Mouse (Mus musculus) ES-E14 (cell line): ENCODE measurements around the gene Lgsn. TPM values are rescaled to one million over a fixed set of nuclear protein-coding genes. Genes with fewer than 3 reads are reported as not detected.

ENCODE experiments used
- DNase-seq: peaks from one replicate; pipeline ENCODE4 v3.0.0-alpha.2; 2013; ENCODE audit warnings: low read depth, low spot score
- H3K27ac ChIP-seq: 2 replicates; pipeline ENCODE4 v1.5.1; 2012; ENCODE audit warnings: low read depth, mild to moderate bottlenecking, low read length, moderate library complexity, mixed read lengths; ENCODE audit not compliant: poor library complexity, insufficient read depth, severe bottlenecking
- H3K36me3 ChIP-seq: 2 replicates; pipeline ENCODE4 v1.6.1; 2012; ENCODE audit warnings: mild to moderate bottlenecking, low read length, moderate library complexity, mixed read lengths; ENCODE audit not compliant: control insufficient read depth, poor library complexity, insufficient read depth, severe bottlenecking
- H3K4me1 ChIP-seq, 2 experiments: fragments of 150-350 bp in 1 of 2; sonication (generic) in 1 of 2; 2 replicates each; pipeline ENCODE4 v1.6.1; 2012; ENCODE audit warnings: low read length in 2 of 2, mild to moderate bottlenecking in 1 of 2, mixed read lengths in 1 of 2; ENCODE audit not compliant: control insufficient read depth in 2 of 2, insufficient read depth in 2 of 2, poor library complexity in 1 of 2
- H3K4me3 ChIP-seq, 2 experiments: fragments of 150-350 bp in 1 of 2; sonication (generic) in 1 of 2; 2 replicates each; pipeline ENCODE4 v1.5.1; 2012; ENCODE audit warnings: low read length in 2 of 2, low read depth in 1 of 2, mild to moderate bottlenecking in 1 of 2, mixed read lengths in 1 of 2; ENCODE audit not compliant: insufficient read depth in 1 of 2, poor library complexity in 1 of 2, severe bottlenecking in 1 of 2
- H3K9ac ChIP-seq: 2 replicates; pipeline ENCODE4 v1.6.1; 2012; ENCODE audit warnings: low read depth, mild to moderate bottlenecking, low read length, mixed read lengths; ENCODE audit not compliant: poor library complexity, insufficient read depth, severe bottlenecking
- H3K9me3 ChIP-seq: fragments of 150-350 bp; sonication (generic); 2 replicates; pipeline ENCODE4 v1.6.1; 2012; ENCODE audit warnings: low read depth, mild to moderate bottlenecking, low read length; ENCODE audit not compliant: control insufficient read depth, insufficient read depth
- CHD2 ChIP-seq: IDR thresholded peaks from 2 replicates; pipeline ENCODE4 v1.6.1; 2014; ENCODE audit warnings: mild to moderate bottlenecking, low read depth, low read length, inconsistent platforms
- HCFC1 ChIP-seq: IDR thresholded peaks from 2 replicates; pipeline ENCODE4 v1.6.1; 2012; ENCODE audit warnings: low read length, inconsistent platforms, borderline replicate concordance; ENCODE audit not compliant: insufficient read depth
- MAFK ChIP-seq: IDR thresholded peaks from 2 replicates; pipeline ENCODE4 v1.6.1; 2014; ENCODE audit warnings: mild to moderate bottlenecking, low read depth, low read length, inconsistent platforms; ENCODE audit not compliant: insufficient read depth
- ZC3H11A ChIP-seq: IDR thresholded peaks from 2 replicates; pipeline ENCODE4 v1.6.1; 2012; ENCODE audit warnings: low read depth, mild to moderate bottlenecking, inconsistent platforms, low read length, borderline replicate concordance
- ZNF384 ChIP-seq: IDR thresholded peaks from 2 replicates; pipeline ENCODE4 v1.6.1; 2012; ENCODE audit warnings: low read depth, low read length, inconsistent platforms
- in situ Hi-C, 2 experiments: fragments of 600-800 bp; cut with MboI; formaldehyde crosslinking; loops; one replicate each; pipeline ENCODE4 v1.15.1; 2025; ENCODE audit warnings: low sequenced_read_pairs in 2 of 2, inconsistent platforms in 1 of 2; ENCODE audit not compliant: unreplicated experiment in 2 of 2
- total RNA-seq: library from RNA; depleted of rRNA; stranded (reverse); fragments of 300-350 nt; gene quantifications from 2 replicates; pipeline ENCODE4 v1.2.3, GENCODE M21; 2012

The Lgsn gene
- total RNA-seq, 1 experiment: not detected

- H3K4me3 ChIP-seq: no peak overlapping the region
- no peaks in the 10 kb centered on the region for H3K4me1 ChIP-seq
- H3K27ac ChIP-seq: no peak overlapping the region
- H3K9ac ChIP-seq: no peak overlapping the region
- no peaks in the 10 kb centered on the region for H3K9me3 ChIP-seq
- no peak for DNase-seq
- TF ChIP-seq ZNF384: no peak
- TF ChIP-seq MAFK: no peak
- no peak for TF ChIP-seq HCFC1
- in situ Hi-C loops: no loop called here
- no peaks in the 10 kb centered on the region for H3K36me3 ChIP-seq
Measured at GRCm38 (mm10) chr1:31178264-31178663, 2.1 kb downstream of the Lgsn start.

- Histone ChIP-seq H3K4me1 (no peaks in the 10 kb centered on the region), H3K36me3 (no peaks in the 10 kb centered on the region), H3K9me3 (no peaks in the 10 kb centered on the region), H3K27ac (no peak overlapping the region), H3K4me3 (no peak overlapping the region), H3K9ac (no peak overlapping the region)
- DNase-seq: no peak
- no peak for TF ChIP-seq ZNF384
- in situ Hi-C loops: no loop called here
Measured at GRCm38 (mm10) chr1:31190237-31190866, 14.2 kb downstream of the Lgsn start.

GRCm38 (mm10) chr1:31195633-31196032, 19.4 kb downstream of the Lgsn start:
- in situ Hi-C loops: no loop called here
- TF ChIP-seq MAFK: peak; percentile 76
- no peak for TF ChIP-seq CHD2
- H3K9ac ChIP-seq: no peak overlapping the region

GRCm38 (mm10) chr1:31196959-31197358, 20.8 kb downstream of the Lgsn start:
- H3K4me1 ChIP-seq: no peaks in the 10 kb centered on the region
- H3K9ac ChIP-seq: no peak overlapping the region
- in situ Hi-C loops: no loop called here
- H3K27ac ChIP-seq: no peak overlapping the region
- no peak overlapping the region for H3K4me3 ChIP-seq
- DNase-seq: no peak
- H3K36me3 ChIP-seq: no peaks in the 10 kb centered on the region
- TF ChIP-seq HCFC1: no peak
- no peak for TF ChIP-seq MAFK
- TF ChIP-seq ZNF384: no peak
- TF ChIP-seq CHD2: no peak
- no peak for TF ChIP-seq ZC3H11A
- no peaks in the 10 kb centered on the region for H3K9me3 ChIP-seq

More at GRCm38 (mm10) chr1:31195633-31196032, 19.4 kb downstream of the Lgsn start:
- H3K4me3 ChIP-seq: no peak overlapping the region
- H3K27ac ChIP-seq: no peak overlapping the region
- H3K36me3 ChIP-seq: no peaks in the 10 kb centered on the region
- no peak for DNase-seq
- no peaks in the 10 kb centered on the region for H3K4me1 ChIP-seq
- H3K9me3 ChIP-seq: no peaks in the 10 kb centered on the region

- Histone ChIP-seq H3K9me3 (no peaks in the 10 kb centered on the region), H3K36me3 (no peaks in the 10 kb centered on the region), H3K9ac (no peak overlapping the region), H3K4me3 (no peak overlapping the region), H3K27ac (no peak overlapping the region), H3K4me1 (no peaks in the 10 kb centered on the region)
- in situ Hi-C loops: no loop called here
- DNase-seq: no peak
- TF ChIP-seq ZC3H11A: no peak
- no peak for TF ChIP-seq ZNF384
- TF ChIP-seq HCFC1: no peak
- no peak for TF ChIP-seq MAFK
- no peak for TF ChIP-seq CHD2
Measured at GRCm38 (mm10) chr1:31203771-31204170, 27.6 kb downstream of the Lgsn start.
